35 mouse cellular contexts compared by ENCODE assay signal in genomic region chr3:88479828-88480227, GRCm38 (mm10).
"Had no signal": no experiment of that assay in that cellular context is flagged by ENCODE, and none has a peak within 500 bp of the region (broad histone marks: within the 10 kb centered on the region; RNA-seq: fewer than 3 reads in every experiment).

No protein-coding gene starts in this region.

- H3K9me3 ChIP-seq: heart, embryonic 10.5 days; heart, embryonic 12.5 days; heart, embryonic 13.5 days; heart, embryonic 15.5 days; hindbrain, embryonic 10.5 days; hindbrain, embryonic 12.5 days; hindbrain, embryonic 13.5 days; hindbrain, embryonic 15.5 days; intestine, embryonic 15.5 days; kidney, embryonic 15.5 days had no signal

- H3K4me2 ChIP-seq: heart, embryonic 11.5 days; heart, embryonic 12.5 days; heart, embryonic 13.5 days; heart, embryonic 15.5 days; hindbrain, embryonic 12.5 days; hindbrain, embryonic 13.5 days; hindbrain, embryonic 14.5 days; hindbrain, embryonic 15.5 days; intestine, embryonic 15.5 days; kidney, embryonic 15.5 days had no signal

- H3K27ac ChIP-seq: heart, embryonic 10.5 days; heart, embryonic 13.5 days; heart, embryonic 15.5 days; hindbrain, embryonic 10.5 days; hindbrain, embryonic 12.5 days; hindbrain, embryonic 13.5 days; hindbrain, embryonic 14.5 days; hindbrain, embryonic 15.5 days; hindbrain, postnatal 0 days; intestine, embryonic 15.5 days; kidney, embryonic 15.5 days; kidney, postnatal 0 days; layer of hippocampus, adult 2 months had no signal

- H3K4me3 ChIP-seq: heart, embryonic 10.5 days; heart, embryonic 12.5 days; heart, embryonic 13.5 days; heart, embryonic 15.5 days; hindbrain, embryonic 10.5 days; hindbrain, embryonic 12.5 days; hindbrain, embryonic 13.5 days; hindbrain, embryonic 15.5 days; intestine, embryonic 15.5 days; kidney, embryonic 15.5 days; layer of hippocampus, adult 2 months had no signal

- ATAC-seq: hindbrain, embryonic 16.5 days; hindbrain, postnatal 0 days; inflammation-experienced regulatory T-cells, adult 6 months; intestine, embryonic 15.5 days; intestine, embryonic 16.5 days; intestine, postnatal 0 days had no signal

- H3K4me1 ChIP-seq: hindbrain, embryonic 15.5 days had no signal

- H3K36me3 ChIP-seq: hindbrain, embryonic 10.5 days; hindbrain, embryonic 12.5 days; hindbrain, embryonic 13.5 days had no signal

- DNase-seq: heart, postnatal 10 days; heart, postnatal 14 days; heart, postnatal 36 days; heart, postnatal 4 days; kidney, adult 11 months; kidney, adult 18-20 months; kidney, adult 2 months; kidney, adult 8-10 months; kidney, adult 9 months; kidney, postnatal 10 days; kidney, postnatal 14 days; kidney, postnatal 25 days; kidney, postnatal 36 days; kidney, postnatal 4 days; layer of hippocampus, adult 9-11 months; layer of hippocampus, postnatal 36 days had no signal

- H3K9ac ChIP-seq: heart, embryonic 12.5 days; heart, embryonic 13.5 days; heart, embryonic 15.5 days; hindbrain, embryonic 12.5 days; hindbrain, embryonic 13.5 days; hindbrain, embryonic 14.5 days; hindbrain, embryonic 15.5 days; intestine, embryonic 15.5 days; kidney, embryonic 15.5 days had no signal
